Mouse (Mus musculus) bone marrow macrophage, adult 2 months (primary cell): ENCODE measurements around the gene Gsto1.

Experiments used
- CTCF ChIP-seq: IDR thresholded peaks from 2 replicates; pipeline ENCODE4 v1.5.1; 2012; ENCODE audit warnings: low read depth, mild to moderate bottlenecking, low read length, moderate library complexity
- POLR2A ChIP-seq: IDR thresholded peaks from 2 replicates; pipeline ENCODE4 v1.6.1; 2012; ENCODE audit warnings: mild to moderate bottlenecking, low read depth, low read length, borderline replicate concordance

GRCm38 (mm10) chr19:47885886-47886285 is 31.1 kb downstream of the Gsto1 start:
- TF ChIP-seq CTCF (no peak), POLR2A (no peak)
